Mouse (Mus musculus) limb, embryonic 11.5 days (tissue): ENCODE measurements around the gene Hoxb1. TPM values are rescaled to one million over a fixed set of nuclear protein-coding genes. Genes with fewer than 3 reads are reported as not detected.

ENCODE experiments used
- ATAC-seq: fragments of 200-750 bp; cut with Nextera tagmentation; 2 replicates; pipeline ENCODE4 v1.8.0; 2017; ENCODE audit warnings: low read depth; ENCODE audit not compliant: insufficient number of reproducible peaks, low FRiP score, low TSS enrichment
- DNase-seq: peaks from one replicate; pipeline ENCODE4 v3.0.0-alpha.2; 2015; ENCODE audit warnings: low spot score
- H3K27ac ChIP-seq: fragments of 300-500 bp; sonication (generic); replicated peaks from 2 replicates; pipeline ENCODE4 v1.5.1; 2014; ENCODE audit warnings: low read depth, mild to moderate bottlenecking, low read length
- H3K27me3 ChIP-seq: fragments of 300-500 bp; sonication (generic); 2 replicates; pipeline ENCODE4 v1.6.1; 2014; ENCODE audit warnings: mild to moderate bottlenecking, low read length, mixed read lengths; ENCODE audit not compliant: control insufficient read depth, insufficient read depth
- H3K36me3 ChIP-seq: fragments of 300-500 bp; sonication (generic); 2 replicates; pipeline ENCODE4 v1.6.1; 2014; ENCODE audit warnings: mild to moderate bottlenecking, low read length, moderate library complexity, mixed read lengths; ENCODE audit not compliant: control insufficient read depth, insufficient read depth
- H3K4me1 ChIP-seq: fragments of 300-500 bp; sonication (generic); 2 replicates; pipeline ENCODE4 v1.6.1; 2014; ENCODE audit warnings: low read length, mixed read lengths; ENCODE audit not compliant: control insufficient read depth, insufficient read depth
- H3K4me2 ChIP-seq: fragments of 300-500 bp; sonication (generic); 2 replicates; pipeline ENCODE4 v1.6.1; 2014; ENCODE audit warnings: low read depth, mild to moderate bottlenecking, moderate library complexity; ENCODE audit not compliant: severe bottlenecking
- H3K4me3 ChIP-seq: fragments of 300-500 bp; sonication (generic); 2 replicates; pipeline ENCODE4 v1.5.1; 2014; ENCODE audit warnings: low read depth, low read length
- H3K9ac ChIP-seq: fragments of 300-500 bp; sonication (generic); 2 replicates; pipeline ENCODE4 v1.6.1; 2014; ENCODE audit warnings: mild to moderate bottlenecking, low read length
- H3K9me3 ChIP-seq: fragments of 300-500 bp; sonication (generic); 2 replicates; pipeline ENCODE4 v1.6.1; 2016; ENCODE audit warnings: low read length; ENCODE audit not compliant: control insufficient read depth
- WGBS: fragments of 180-500 bp; shearing (Covaris S2); extraction: QIAGEN DNeasy Blood & Tissue Kit; methylation state at CpG from one replicate; pipeline ENCODE4 v1.1.7; 2014; 5-methylcytosine and 5-hydroxymethylcytosine counted together
- polyA plus RNA-seq: library from polyadenylated mRNA; unstranded; fragments of >200 nt; fragmentation: Nextera tagmentation; extraction: Ambion mirVana; gene quantifications from 2 replicates; pipeline ENCODE4 v1.2.1, GENCODE M21; 2014

Gene Hoxb1
- polyA plus RNA-seq, 1 experiment from 2014 or later: not detected

- H3K9me3 ChIP-seq: no peaks in the 10 kb centered on the region
- H3K27me3 ChIP-seq: peaks cover 95% of the 10 kb centered on the region
- no peaks in the 10 kb centered on the region for H3K36me3 ChIP-seq
- H3K27ac ChIP-seq: no peak overlapping the region
- no peak overlapping the region for H3K4me3 ChIP-seq
- H3K9ac ChIP-seq: no peak overlapping the region
- H3K4me2 ChIP-seq: no peak overlapping the region
- DNase-seq (no peak), ATAC-seq (no peak)
- 12% methylated on average over 8 of the region's 8 CpGs for WGBS
- H3K4me1 ChIP-seq: peaks cover 22% of the 10 kb centered on the region
Measured at GRCm38 (mm10) chr11:96328605-96329004, 36.9 kb upstream of the Hoxb1 start.

GRCm38 (mm10) chr11:96332105-96332504 is 33.4 kb upstream of the Hoxb1 start:
- no peak for ATAC-seq
- H3K4me2 ChIP-seq: peak overlapping the region; percentile 3; the same call in 1 of the 2 replicates
- no peak for DNase-seq

DNA sequence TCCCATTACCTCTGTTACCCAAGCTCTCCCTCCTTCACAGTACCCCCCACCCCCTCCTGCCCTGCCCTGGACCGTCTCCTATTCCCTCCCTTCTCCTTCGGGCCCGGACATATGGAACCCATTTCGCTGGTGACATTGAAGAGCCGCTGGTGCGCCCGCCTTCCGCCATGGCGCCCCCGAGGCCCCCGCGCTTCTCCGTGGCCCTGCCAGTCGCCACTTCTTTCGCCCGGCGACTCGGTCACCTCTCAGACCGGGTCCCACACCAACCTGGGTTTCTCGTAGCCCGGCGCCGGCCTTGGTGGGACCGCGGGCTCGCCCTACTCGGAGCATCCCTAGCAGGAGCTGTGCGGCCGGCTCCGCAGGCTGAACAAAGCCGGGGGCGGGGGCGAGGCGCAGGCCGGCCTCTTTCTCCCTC is 32.9 kb upstream of the Hoxb1 start:
- Histone ChIP-seq H3K4me1 (peaks cover 15% of the 10 kb centered on the region), H3K9ac (peak overlapping the region; percentile 71), H3K4me3 (peak overlapping the region; percentile 37), H3K27me3 (peaks cover 97% of the 10 kb centered on the region), H3K36me3 (no peaks in the 10 kb centered on the region), H3K27ac (peak overlapping the region; percentile 65), H3K9me3 (no peaks in the 10 kb centered on the region), H3K4me2 (peak overlapping the region; percentile 57)
- under 1% methylated on average over 33 of the region's 35 CpGs for WGBS
- DNase-seq: peak; percentile 76
- ATAC-seq: no peak

More at GRCm38 (mm10) chr11:96332105-96332504, 33.4 kb upstream of the Hoxb1 start:
- no peak overlapping the region for H3K27ac ChIP-seq
- no peaks in the 10 kb centered on the region for H3K9me3 ChIP-seq
- WGBS: 1% methylated on average over 8 of the region's 8 CpGs
- H3K4me3 ChIP-seq: peak overlapping the region; percentile 37; the same call in 1 of the 2 replicates
- H3K27me3 ChIP-seq: peaks cover 97% of the 10 kb centered on the region
- H3K4me1 ChIP-seq: peaks cover 15% of the 10 kb centered on the region
- H3K36me3 ChIP-seq: no peaks in the 10 kb centered on the region
- H3K9ac ChIP-seq: no peak overlapping the region

DNA sequence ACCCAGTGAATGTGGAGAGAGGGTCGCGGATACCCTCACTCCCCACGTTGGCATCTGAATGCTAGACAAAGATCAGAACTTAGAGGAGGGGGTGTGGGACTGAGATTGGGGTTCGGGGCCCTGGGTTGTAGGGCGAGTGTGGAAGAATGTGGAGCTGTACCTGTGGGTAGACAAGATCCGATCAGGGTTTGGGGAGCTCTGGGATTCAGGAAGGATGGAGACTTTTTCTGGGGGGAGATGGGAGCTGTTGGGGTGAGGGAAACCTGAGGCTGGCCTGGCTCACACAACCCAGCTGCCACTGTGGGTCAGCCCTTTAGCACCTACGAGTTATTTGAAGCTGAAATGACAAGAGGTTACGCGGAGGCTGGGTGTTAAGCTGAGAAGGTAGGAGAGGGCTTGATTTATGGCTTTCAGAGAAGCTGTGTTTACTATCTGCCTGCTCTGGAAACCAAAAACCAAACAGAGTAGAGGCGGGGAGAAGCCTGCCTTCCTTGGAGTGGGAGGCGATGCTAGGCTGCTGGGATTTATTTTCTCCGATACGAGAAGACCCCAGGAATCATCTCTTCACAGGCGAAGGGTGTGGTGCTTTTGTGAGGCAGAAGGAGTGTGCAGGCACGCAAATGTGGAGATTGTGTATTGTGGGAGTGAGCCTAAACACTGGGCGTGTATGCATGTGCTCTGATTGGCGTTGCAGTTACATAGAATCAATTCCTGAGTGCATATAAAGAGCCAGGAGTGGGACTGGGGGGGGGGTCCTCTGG is 32.1 kb upstream of the Hoxb1 start:
- Histone ChIP-seq H3K4me1 (peaks cover 15% of the 10 kb centered on the region), H3K9me3 (no peaks in the 10 kb centered on the region), H3K27me3 (peaks cover 97% of the 10 kb centered on the region), H3K9ac (peak overlapping the region; percentile 71), H3K36me3 (no peaks in the 10 kb centered on the region), H3K4me3 (peak overlapping the region; percentile 37), H3K4me2 (peak overlapping the region; percentile 57), H3K27ac (peak overlapping the region; percentile 65)
- no peak for DNase-seq
- 4% methylated on average over 17 of the region's 17 CpGs for WGBS
- no peak for ATAC-seq

DNA sequence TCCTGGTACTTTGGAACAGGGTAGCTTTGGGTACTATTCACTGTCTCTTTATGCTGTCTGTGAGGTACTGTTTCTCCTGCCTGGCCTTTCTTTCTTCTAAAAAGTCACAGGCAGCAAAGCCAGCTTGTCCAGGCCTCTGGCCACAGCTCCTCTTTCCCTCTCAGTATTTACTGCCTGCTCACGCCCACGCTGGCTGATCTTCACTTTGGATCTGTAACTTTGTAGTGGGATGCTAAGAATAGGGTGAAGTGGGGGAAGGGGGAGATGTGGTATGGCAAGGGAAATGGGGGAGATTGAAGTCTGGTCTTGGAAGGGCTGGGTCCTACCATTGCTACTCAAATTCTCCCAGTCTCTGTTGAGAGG is 31.6 kb upstream of the Hoxb1 start:
- Histone ChIP-seq H3K4me2 (peak overlapping the region; percentile 33; the same call in 1 of the 2 replicates), H3K27me3 (peaks cover 97% of the 10 kb centered on the region), H3K9ac (no peak overlapping the region), H3K4me1 (peaks cover 15% of the 10 kb centered on the region), H3K9me3 (no peaks in the 10 kb centered on the region), H3K27ac (0 out of 2 replicates have a peak overlapping the region, but pooled peaks have one; percentile 54), H3K36me3 (no peaks in the 10 kb centered on the region), H3K4me3 (peak overlapping the region; percentile 37; the same call in 1 of the 2 replicates)
- no peak for DNase-seq
- no peak for ATAC-seq
- WGBS: 6% methylated on average over 2 of the region's 2 CpGs

DNA sequence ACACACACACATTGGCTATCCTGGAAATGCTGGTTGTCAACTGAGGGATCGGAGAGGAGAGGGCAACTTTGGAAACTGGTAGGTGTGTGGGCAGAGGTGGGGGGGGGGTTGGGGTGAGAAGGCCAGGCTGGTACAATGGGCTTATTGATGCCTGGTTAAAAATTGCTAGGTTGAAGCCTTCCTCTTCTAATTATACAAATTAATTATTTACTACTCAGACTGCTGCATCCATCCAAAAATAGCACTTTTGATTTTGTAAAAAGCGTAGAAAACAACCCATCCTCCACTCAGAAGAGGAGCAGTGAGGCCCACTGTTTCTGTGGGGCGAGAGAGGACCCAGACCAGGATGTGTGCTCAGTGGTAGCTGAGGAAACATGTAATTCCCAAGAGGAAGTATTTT is 30.6 kb upstream of the Hoxb1 start:
- no peaks in the 10 kb centered on the region for H3K36me3 ChIP-seq
- H3K27ac ChIP-seq: no peak overlapping the region
- H3K4me2 ChIP-seq: no peak overlapping the region
- no peak overlapping the region for H3K4me3 ChIP-seq
- no peak for DNase-seq
- no peaks in the 10 kb centered on the region for H3K9me3 ChIP-seq
- no peak for ATAC-seq
- H3K27me3 ChIP-seq: peaks cover 98% of the 10 kb centered on the region
- peaks cover 15% of the 10 kb centered on the region for H3K4me1 ChIP-seq
- 63% methylated on average over 3 of the region's 3 CpGs for WGBS
- no peak overlapping the region for H3K9ac ChIP-seq

DNA sequence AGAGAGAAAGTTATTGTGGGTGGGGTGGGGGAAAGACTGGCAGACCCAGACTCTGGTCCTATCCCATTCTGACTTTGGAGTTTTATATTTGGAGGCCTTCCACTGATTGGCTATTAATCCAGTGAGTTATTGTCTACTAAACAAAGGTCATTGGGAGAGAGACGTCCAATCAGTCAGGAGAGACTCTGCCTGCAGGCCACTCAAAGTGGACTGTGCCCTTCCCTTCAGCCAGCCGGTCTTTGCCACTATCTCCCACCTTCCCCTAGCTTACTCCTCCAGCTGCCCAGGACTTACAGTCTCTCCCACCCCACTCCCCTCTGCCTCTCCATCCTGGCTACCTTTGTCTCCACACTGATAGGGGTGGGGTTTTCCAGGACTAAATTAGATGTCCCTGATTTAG is 29.0 kb upstream of the Hoxb1 start:
- 2% methylated on average over 2 of the region's 2 CpGs for WGBS
- DNase-seq (no peak), ATAC-seq (no peak)
- Histone ChIP-seq H3K27ac (no peak overlapping the region), H3K4me1 (peaks cover 22% of the 10 kb centered on the region), H3K4me2 (no peak overlapping the region), H3K27me3 (peaks cover 95% of the 10 kb centered on the region), H3K4me3 (no peak overlapping the region), H3K9me3 (no peaks in the 10 kb centered on the region), H3K36me3 (no peaks in the 10 kb centered on the region), H3K9ac (no peak overlapping the region)

DNA sequence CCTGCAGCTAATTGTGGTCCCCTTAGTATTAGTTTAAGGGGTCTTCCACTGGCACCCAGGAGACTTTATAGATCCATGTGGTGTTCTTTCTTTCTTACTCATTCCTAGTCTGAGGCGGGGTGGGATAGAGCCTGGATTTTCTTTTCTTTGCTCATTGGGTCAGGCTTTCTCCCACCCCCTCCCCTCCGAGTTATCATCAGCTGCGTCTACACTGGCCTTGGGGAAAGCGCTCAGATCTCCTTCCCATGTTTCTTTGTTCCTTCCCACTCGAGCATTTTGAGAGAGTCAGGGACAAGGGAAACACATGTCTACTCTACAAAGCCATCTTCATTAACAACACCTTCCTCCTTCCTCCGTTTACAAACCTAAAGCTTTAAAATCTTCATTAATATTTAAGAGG is 28.5 kb upstream of the Hoxb1 start:
- H3K4me2 ChIP-seq: no peak overlapping the region

More for the DNA sequence above, 28.5 kb upstream of the Hoxb1 start:
- Histone ChIP-seq H3K4me1 (peaks cover 22% of the 10 kb centered on the region), H3K36me3 (no peaks in the 10 kb centered on the region), H3K9me3 (no peaks in the 10 kb centered on the region), H3K27me3 (peaks cover 95% of the 10 kb centered on the region), H3K27ac (no peak overlapping the region), H3K4me3 (no peak overlapping the region), H3K9ac (no peak overlapping the region)
- 11% methylated on average over 6 of the region's 6 CpGs for WGBS
- ATAC-seq (no peak), DNase-seq (peak; percentile 21)
